Mouse (Mus musculus) brain, embryonic 14.5 days (tissue): Measurements from ENCODE around the gene Ripply1. TPM values are rescaled to one million over a fixed set of nuclear protein-coding genes. Genes with fewer than 3 reads are reported as not detected.

ENCODE experiments used
- DNase-seq: peaks from one replicate; pipeline ENCODE4 v3.0.0-alpha.2; 2011; ENCODE audit warnings: low read depth
- CTCF ChIP-seq: fragments of 200-500 bp; IDR thresholded peaks from 2 replicates; pipeline ENCODE4 v1.5.1; 2012; ENCODE audit warnings: inconsistent platforms, mild to moderate bottlenecking, moderate library complexity, borderline replicate concordance; ENCODE audit not compliant: insufficient read depth, insufficient read length; ENCODE audit errors: extremely low read depth
- POLR2A ChIP-seq: fragments of 200-500 bp; IDR thresholded peaks from 2 replicates; pipeline ENCODE4 v1.6.1; 2012; ENCODE audit warnings: mild to moderate bottlenecking, inconsistent platforms, borderline replicate concordance; ENCODE audit not compliant: poor library complexity, insufficient read depth, insufficient read length, severe bottlenecking; ENCODE audit errors: extremely low read depth
- polyA plus RNA-seq: library from polyadenylated mRNA; depleted of rRNA; stranded (reverse); fragments of >200 nt; gene quantifications from 2 replicates; pipeline ENCODE4 v1.2.3, GENCODE M21; 2012

The Ripply1 gene
- polyA plus RNA-seq, 1 experiment = 0.36 TPM

DNA sequence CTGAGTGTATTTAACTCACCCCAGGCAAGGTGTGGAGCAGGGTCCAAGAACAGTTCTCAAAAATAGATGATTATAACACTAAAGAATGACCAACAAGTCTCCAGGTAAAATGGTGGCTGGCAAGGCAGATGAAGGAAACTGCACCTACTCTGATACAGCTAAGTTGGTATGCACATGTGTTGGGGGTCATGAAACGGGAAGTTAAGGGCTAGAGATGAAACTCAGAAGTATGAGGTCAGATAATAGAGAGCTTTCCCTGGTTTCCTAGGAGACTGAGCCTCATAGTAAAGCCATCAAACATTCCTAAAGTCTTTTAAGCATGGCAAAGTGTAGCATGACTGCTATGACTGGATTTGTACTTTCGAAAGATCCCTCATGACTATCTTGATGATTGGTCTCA is 20.9 kb upstream of the Ripply1 start:
- no peak for DNase-seq
- TF ChIP-seq CTCF (no peak), POLR2A (no peak)

DNA sequence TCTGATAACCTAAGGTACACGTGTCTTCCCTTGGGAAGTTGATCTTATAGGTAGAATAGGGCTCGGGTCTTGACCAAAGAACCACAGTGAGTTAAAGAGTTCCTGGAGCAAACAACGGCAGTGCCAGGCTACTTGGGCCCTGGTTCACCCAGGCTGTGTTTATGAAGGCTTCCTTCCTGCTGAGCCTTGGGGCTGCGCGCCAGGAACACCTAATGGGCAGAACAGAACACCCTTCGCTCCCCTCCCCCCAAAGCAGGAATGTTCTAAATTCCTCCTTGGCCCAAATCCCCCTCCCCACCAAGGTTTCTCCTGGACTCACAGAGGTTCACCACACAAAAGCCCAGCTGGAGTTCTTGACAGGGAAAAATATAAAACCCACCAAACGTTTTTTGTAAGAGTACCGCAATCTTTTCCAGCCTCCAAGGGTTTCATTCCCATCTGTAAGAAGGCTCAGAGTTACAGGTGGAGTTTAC is 18.3 kb upstream of the Ripply1 start, which contains the start of gene Cldn2:
TSS of gene Cldn2 (plus strand) at position 423 of the 473 bp plus-strand sequence.
- no peak for TF ChIP-seq CTCF
- TF ChIP-seq POLR2A = no peak
- DNase-seq = no peak

DNA sequence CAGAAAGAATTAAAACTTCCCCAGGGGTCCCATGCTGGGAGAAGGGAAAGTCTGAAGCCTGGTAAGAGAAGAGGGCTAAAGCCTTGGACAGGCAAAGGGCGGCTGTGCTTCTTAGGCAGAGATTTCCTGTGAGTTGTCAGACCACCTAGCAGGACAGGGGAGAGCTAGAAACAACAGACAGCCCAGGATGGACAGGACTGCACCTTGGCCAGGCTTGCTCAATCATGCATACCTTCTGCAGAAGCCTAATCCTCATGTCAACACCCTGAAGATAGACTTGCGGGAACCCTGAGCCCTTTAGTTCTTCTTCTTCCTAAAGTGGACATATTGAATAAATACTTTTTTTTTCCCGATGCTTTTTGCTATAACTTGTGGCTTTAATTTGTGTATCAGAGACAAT is 17.8 kb upstream of the Ripply1 start:
- DNase-seq = no peak
- TF ChIP-seq CTCF (no peak), POLR2A (no peak)

DNA sequence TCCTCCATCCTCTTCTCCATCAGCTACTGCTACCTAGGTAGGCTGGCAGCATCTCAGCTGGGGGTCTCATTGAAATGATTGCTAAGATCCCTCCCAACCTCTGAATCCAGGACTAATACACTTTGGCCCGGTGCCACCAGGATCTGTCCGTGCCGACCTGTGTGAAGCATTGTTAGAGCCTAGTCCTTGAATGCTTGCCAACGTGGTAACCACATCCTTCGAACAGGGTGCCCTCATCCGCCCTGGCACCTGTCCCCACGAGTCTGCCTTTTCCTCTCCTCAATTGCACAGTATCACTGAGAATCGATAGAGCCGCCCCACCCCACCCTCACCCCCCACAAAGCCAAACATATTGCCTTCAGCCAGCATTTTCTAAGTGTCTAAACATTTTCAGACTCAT is 15.7 kb upstream of the Ripply1 start:
- DNase-seq = no peak

DNA sequence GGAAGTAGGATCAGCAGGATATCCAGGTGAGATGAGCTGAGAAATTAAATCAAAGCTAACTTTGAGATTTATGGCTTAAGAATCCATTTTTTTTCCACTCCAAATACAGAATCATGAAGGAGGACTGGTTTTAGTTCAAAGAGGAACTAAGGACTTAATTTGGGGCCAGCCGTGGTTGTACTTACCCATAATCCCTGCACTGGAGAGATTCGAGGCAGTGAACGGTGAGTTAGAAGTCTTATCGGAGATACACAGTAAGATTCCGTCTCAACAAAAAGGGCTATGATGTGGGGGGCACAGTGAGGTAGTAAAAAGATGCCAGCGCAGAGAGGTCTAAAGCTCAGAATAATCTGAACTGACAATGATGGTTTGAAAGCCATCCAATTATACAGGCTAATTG is 13.9 kb upstream of the Ripply1 start:
- DNase-seq = no peak
- TF ChIP-seq CTCF (no peak), POLR2A (no peak)

More for the DNA sequence above, 15.7 kb upstream of the Ripply1 start:
- TF ChIP-seq CTCF = no peak
- no peak for TF ChIP-seq POLR2A

DNA sequence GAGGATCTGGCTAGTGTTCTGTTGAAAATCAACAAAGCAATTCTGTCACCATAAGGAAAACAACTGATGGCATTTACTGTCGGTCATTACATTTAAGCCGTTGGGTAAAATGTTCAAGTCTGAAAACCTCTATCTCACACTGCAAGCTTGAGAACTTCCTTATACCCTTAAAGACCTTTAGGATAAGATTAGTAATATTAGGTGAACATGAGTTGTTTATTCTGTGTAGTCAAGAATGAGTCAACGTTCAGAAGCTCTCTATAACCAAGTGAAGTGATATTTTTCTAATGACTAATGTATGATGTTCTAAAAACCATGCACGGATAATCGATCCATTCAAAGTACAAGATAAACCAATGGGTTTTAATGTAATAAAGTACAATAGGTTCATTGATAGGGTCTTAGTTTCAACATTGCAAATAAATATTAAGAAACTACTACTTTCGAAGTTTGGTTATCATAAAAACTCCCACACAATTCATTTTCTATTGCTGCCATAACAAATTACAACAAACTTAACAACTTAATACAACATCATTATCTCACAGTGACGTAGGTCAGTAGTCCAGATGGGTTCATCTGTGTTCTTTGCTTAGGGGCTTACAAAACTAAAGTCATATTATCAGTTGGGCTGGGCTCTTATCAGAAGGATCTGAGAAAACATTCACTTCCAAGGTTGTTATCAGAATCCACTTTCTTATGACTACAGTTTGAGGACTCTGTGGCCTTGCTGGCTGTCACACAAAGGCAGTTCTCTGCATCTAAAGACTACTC is 12.1 kb upstream of the Ripply1 start:
- DNase-seq = no peak
- TF ChIP-seq CTCF = no peak
- no peak for TF ChIP-seq POLR2A

DNA sequence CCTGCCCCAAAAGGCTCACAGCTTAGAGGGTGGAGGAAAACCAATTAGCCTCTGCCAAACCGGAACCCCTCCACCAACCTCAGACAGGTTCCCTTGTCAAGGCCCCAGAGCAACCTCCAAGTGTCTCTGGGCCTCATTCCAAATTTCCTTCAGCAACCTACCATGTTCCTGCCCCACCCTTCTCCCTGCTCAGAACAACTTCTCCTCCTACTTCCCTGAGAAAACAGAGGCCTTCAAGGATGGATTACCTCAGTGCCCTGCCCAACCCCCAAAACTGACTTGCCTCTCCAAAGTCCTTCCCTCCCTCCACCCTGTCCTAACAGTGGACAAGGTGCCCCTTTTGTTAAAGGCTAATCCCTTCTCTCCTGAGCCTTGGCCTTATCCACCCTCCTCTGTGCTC is 3.6 kb upstream of the Ripply1 start:
- no peak for TF ChIP-seq POLR2A
- no peak for TF ChIP-seq CTCF
- no peak for DNase-seq

DNA sequence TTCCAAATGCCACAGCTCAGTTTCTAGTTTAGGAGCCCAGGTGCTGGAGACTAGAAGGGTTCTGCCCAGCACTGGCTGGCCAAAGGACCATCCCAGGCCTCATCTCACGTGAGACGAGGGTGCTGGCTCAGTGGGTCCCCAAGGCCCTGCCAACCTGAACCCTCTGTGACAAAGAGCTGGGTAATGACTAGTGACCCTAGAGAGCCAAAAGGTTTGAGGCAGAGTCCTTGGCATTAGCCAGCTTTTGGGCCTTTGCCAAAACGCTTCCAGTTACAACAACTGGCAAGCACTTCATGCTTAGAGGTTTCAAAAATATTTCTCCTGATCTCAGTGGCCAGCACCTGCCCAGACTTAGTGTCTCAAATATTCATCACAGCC is 881 bp upstream of the Ripply1 start:
- TF ChIP-seq CTCF = no peak
- no peak for TF ChIP-seq POLR2A
- DNase-seq = peak; percentile 22

DNA sequence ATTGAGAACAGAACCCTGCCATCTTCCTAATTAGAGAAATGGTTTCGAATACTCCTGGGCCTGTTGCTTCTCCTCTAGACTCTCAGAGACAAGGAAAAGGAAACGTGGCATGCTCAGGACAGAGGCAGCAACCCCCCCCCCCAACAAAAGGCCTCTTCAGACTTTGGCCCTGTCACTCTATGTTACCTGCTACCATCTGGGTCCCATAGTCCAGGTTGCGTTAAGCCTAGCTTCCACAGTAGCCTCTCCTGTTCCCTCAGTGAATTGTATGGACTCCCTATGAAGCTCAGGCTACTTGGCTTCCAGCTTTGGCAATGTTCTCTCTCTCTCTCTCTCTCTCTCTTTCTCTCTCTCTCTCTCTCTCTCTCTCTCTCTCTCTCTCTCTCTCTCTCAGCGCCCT is 590 bp downstream of the Ripply1 start:
- no peak for TF ChIP-seq POLR2A
- TF ChIP-seq CTCF = no peak
- DNase-seq = no peak

DNA sequence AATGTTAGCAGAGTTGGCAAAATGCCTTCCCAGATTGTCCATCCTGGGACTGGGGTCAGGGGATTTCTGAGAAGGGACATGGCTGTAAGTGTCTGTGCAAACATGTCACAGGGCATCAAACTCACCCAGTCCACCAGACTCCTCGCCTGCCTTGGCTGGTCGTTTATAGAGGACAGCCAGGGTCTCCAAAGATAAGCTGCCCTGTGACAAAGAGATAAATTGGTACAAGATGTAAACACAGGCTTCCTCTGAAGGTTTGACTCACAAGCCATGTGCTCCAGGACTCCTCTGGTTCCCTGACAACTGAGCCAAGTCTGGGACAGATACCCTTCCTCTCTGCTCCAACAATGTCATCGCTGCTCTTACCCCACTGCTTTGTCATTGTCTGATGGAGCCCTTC is 1.2 kb downstream of the Ripply1 start:
- DNase-seq = no peak
- no peak for TF ChIP-seq POLR2A
- TF ChIP-seq CTCF = no peak

DNA sequence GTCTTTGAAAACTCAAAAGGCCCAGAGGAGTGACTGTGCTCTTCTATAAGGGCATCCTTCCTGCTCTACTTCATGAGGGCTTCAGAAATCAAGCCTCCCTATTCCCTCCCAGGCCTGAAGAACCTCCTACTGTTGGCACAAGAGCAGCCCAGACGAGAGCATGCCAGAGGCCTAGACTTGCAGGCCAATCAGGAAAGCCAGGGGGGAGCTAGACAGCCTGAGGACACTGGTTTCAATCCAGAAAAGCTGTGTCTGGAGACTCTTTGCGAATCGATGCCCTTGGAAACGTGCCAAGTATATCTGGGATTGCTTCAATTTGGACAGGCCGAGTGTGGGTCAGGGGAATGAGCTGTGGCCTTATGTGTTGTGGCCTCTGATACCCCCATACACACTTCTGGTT is 2.8 kb downstream of the Ripply1 start:
- no peak for DNase-seq
- no peak for TF ChIP-seq POLR2A
- TF ChIP-seq CTCF = no peak

DNA sequence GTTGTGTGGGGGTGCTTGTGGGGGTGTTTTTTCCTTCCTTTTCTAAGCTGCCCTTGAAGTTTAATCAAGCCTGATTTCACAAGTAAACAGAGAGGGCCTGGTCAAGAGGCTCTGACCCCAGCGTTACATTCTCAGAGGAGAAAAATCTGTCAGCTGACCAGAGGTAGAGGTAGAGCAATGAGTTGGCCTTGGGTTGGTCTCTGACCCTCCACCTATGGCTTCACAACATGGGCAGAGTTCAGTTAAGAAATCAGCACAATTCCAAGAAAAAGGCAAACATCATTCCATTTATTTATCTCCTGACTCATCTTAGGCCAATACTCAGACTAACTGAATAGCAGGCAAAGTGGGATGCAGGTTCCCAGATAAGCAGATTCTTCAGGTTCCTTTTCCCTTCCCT is 3.3 kb downstream of the Ripply1 start:
- no peak for TF ChIP-seq POLR2A
- TF ChIP-seq CTCF = no peak
- DNase-seq = no peak
